Mouse (Mus musculus) MEL (cell line): ENCODE measurements around the gene Nutm2.

ENCODE experiments used
- BHLHE40 ChIP-seq: IDR thresholded peaks from 2 replicates; pipeline ENCODE4 v1.6.1; 2012; ENCODE audit warnings: low read depth, mild to moderate bottlenecking, inconsistent platforms, low read length, improper control_type of control experiment, borderline replicate concordance
- CHD1 ChIP-seq: IDR thresholded peaks from 2 replicates; pipeline ENCODE4 v1.6.1; 2012; ENCODE audit warnings: low read depth, mild to moderate bottlenecking, inconsistent platforms, low read length, improper control_type of control experiment
- CTCF ChIP-seq, 3 experiments: IDR thresholded peaks in 2 of 3; conservative IDR thresholded peaks in 1 of 3; 2 replicates each; pipeline ENCODE4 v1.5.1; 2011 to 2012; ENCODE audit warnings: low read length in 3 of 3, low read depth in 2 of 3, mild to moderate bottlenecking in 2 of 3, improper control_type of control experiment in 1 of 3, inconsistent platforms in 1 of 3, mixed read lengths in 1 of 3, moderate library complexity in 1 of 3; ENCODE audit not compliant: control insufficient read depth in 1 of 3, insufficient read depth in 1 of 3, poor library complexity in 1 of 3, severe bottlenecking in 1 of 3
- JUND ChIP-seq: IDR thresholded peaks from 2 replicates; pipeline ENCODE4 v1.6.1; 2011; ENCODE audit warnings: low read depth, mild to moderate bottlenecking, improper control_type of control experiment, low read length
- KAT2A ChIP-seq: conservative IDR thresholded peaks from 2 replicates; pipeline ENCODE4 v1.6.1; 2012; ENCODE audit warnings: low read depth, low read length, improper control_type of control experiment, inconsistent platforms
- MAX ChIP-seq: IDR thresholded peaks from 2 replicates; pipeline ENCODE4 v1.6.1; 2011; ENCODE audit warnings: low read length, improper control_type of control experiment
- MAZ ChIP-seq: IDR thresholded peaks from 2 replicates; pipeline ENCODE4 v1.6.1; 2012; ENCODE audit warnings: low read depth, mild to moderate bottlenecking, inconsistent platforms, low read length, improper control_type of control experiment
- MEF2A ChIP-seq: IDR thresholded peaks from 2 replicates; pipeline ENCODE4 v1.6.1; 2014; ENCODE audit warnings: low read depth, mild to moderate bottlenecking, inconsistent platforms, low read length, improper control_type of control experiment; ENCODE audit not compliant: poor library complexity, insufficient replicate concordance, severe bottlenecking; ENCODE audit errors: extremely low read depth
- POLR2A ChIP-seq, 2 experiments: IDR thresholded peaks; 2 replicates each; pipeline ENCODE4 v1.6.1; 2011 to 2012; ENCODE audit warnings: low read length in 2 of 2, mild to moderate bottlenecking in 2 of 2, control low read depth in 1 of 2, improper control_type of control experiment in 1 of 2, low read depth in 1 of 2, moderate library complexity in 1 of 2; ENCODE audit not compliant: control insufficient read depth in 1 of 2, insufficient read depth in 1 of 2, poor library complexity in 1 of 2
- POLR2AphosphoS5 ChIP-seq: IDR thresholded peaks from 2 replicates; pipeline ENCODE4 v1.6.1; 2012; ENCODE audit warnings: low read depth, borderline replicate concordance, mild to moderate bottlenecking, inconsistent platforms, low read length, moderate library complexity, mixed read lengths
- RAD21 ChIP-seq: IDR thresholded peaks from 2 replicates; pipeline ENCODE4 v1.6.1; 2011; ENCODE audit warnings: mild to moderate bottlenecking, low read depth, low read length, improper control_type of control experiment
- SMC3 ChIP-seq: IDR thresholded peaks from 2 replicates; pipeline ENCODE4 v1.6.1; 2011; ENCODE audit warnings: low read depth, low read length, improper control_type of control experiment
- ZNF384 ChIP-seq: IDR thresholded peaks from 2 replicates; pipeline ENCODE4 v1.6.1; 2012; ENCODE audit warnings: low read depth, mild to moderate bottlenecking, inconsistent platforms, low read length, improper control_type of control experiment

DNA sequence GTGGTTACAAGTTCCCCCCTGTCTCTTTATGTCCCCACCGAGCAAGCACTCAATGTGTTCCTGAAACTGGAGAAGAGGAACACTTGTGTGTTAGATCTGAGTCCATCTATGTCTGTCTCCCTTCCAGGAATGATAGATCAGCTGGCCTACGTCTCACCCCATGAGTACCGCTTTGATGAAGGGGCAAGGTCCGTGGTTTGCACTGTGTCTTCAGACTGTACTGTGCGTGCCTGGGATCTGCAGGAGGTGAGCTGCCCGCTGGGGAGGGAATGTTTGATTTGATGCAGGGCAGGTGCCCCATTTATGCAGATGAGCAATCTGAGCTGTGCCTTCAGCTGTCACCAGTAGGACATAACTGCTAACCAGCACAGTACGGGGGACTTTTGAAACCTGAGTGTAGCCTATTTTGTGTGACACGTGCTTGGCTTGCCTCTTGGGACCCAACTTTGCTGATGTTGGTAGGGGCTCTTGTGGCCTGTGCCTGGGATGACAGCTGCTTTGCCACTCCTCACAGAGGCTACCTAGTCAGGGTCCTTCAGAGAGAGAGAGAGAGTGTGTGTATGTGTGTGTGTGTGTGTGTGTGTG, 43.4 kb upstream of the Nutm2 start:
- no peak for TF ChIP-seq MAX
- TF ChIP-seq POLR2A (IDR thresholded peaks at IDR 0.05; ENCODE audit: control insufficient read depth in 1 of 2, insufficient read depth in 1 of 2, low read depth in 1 of 2, low read length in 2 of 2, poor library complexity in 1 of 2), result no peak
- TF ChIP-seq RAD21, result no peak
- no peak for TF ChIP-seq CHD1
- no peak for TF ChIP-seq JUND
- no peak for TF ChIP-seq BHLHE40
- TF ChIP-seq SMC3, result no peak
- TF ChIP-seq CTCF (IDR thresholded peaks at IDR 0.05 in 2 of 3, conservative IDR thresholded peaks at IDR 0.05 in 1 of 3; ENCODE audit: control insufficient read depth in 1 of 3, insufficient read depth in 1 of 3, low read depth in 2 of 3, low read length in 3 of 3, poor library complexity in 1 of 3, severe bottlenecking in 1 of 3), result no peak
- TF ChIP-seq POLR2AphosphoS5, result no peak
- TF ChIP-seq MAZ, result no peak
- no peak for TF ChIP-seq KAT2A
- no peak for TF ChIP-seq MEF2A
- TF ChIP-seq ZNF384, result no peak
